19 mouse cellular contexts compared by ENCODE assay signal in genomic region chr11:68007645-68008044, GRCm38 (mm10). TPM values are rescaled to one million over a fixed set of nuclear protein-coding genes. Genes with fewer than 3 reads are reported as not detected.
A peak's percentile ranks its signal among the peaks of the same experiment; 100 is the strongest.
DNase-seq lines count a peak whose midpoint lies in the region; ATAC-seq lines count a peak whose summit lies in the region.
"Had no signal": no experiment of that assay in that cellular context is flagged by ENCODE, and none has a peak within 500 bp of the region (broad histone marks: within the 10 kb centered on the region; RNA-seq: fewer than 3 reads in every experiment).

No protein-coding gene starts in this region.

- H3K9ac ChIP-seq in hindbrain, embryonic 11.5 days (ENCODE audit: low read depth, low read length), result no peak overlapping the region
- no peak overlapping the region for H3K9ac ChIP-seq in hindbrain, embryonic 12.5 days
- H3K9ac ChIP-seq in midbrain, embryonic 11.5 days (ENCODE audit: low read length), result no peak overlapping the region
- no peak overlapping the region for H3K9ac ChIP-seq in midbrain, embryonic 13.5 days (replicated peaks)
- H3K9ac ChIP-seq in stomach, embryonic 15.5 days, result no peak overlapping the region
- H3K9ac ChIP-seq: forebrain, embryonic 13.5 days; liver, embryonic 12.5 days; lung, embryonic 15.5 days had no signal

- H3K4me3 ChIP-seq in hindbrain, embryonic 11.5 days (ENCODE audit: low read depth, low read length), result no peak overlapping the region
- H3K4me3 ChIP-seq in hindbrain, embryonic 12.5 days, result no peak overlapping the region
- H3K4me3 ChIP-seq in midbrain, embryonic 11.5 days (ENCODE audit: low read depth, low read length), result no peak overlapping the region
- no peak overlapping the region for H3K4me3 ChIP-seq in midbrain, embryonic 13.5 days (replicated peaks)
- no peak overlapping the region for H3K4me3 ChIP-seq in stomach, embryonic 15.5 days (replicated peaks)
- H3K4me3 ChIP-seq: forebrain, embryonic 13.5 days; gastrocnemius, adult 2 months; heart, adult 2 months; liver, embryonic 12.5 days; lung, embryonic 15.5 days had no signal

- WGBS in hindbrain, embryonic 11.5 days, result 39% methylated on average over 6 of the region's 6 CpGs
- 29% methylated on average over 6 of the region's 6 CpGs for WGBS in hindbrain, embryonic 12.5 days
- 44% methylated on average over 6 of the region's 6 CpGs for WGBS in midbrain, embryonic 11.5 days
- WGBS in midbrain, embryonic 13.5 days, result 47% methylated on average over 6 of the region's 6 CpGs
- 24% methylated on average over 6 of the region's 6 CpGs for WGBS in stomach, embryonic 15.5 days

- H3K27ac ChIP-seq in hindbrain, embryonic 11.5 days (ENCODE audit: low read depth, low read length), result peak overlapping the region; percentile 4; the same call in 1 of the 2 replicates
- H3K27ac ChIP-seq in hindbrain, embryonic 12.5 days, result no peak overlapping the region
- peak overlapping the region; percentile 42; the same call in 1 of the 2 replicates for H3K27ac ChIP-seq in midbrain, embryonic 11.5 days (ENCODE audit: low read depth, low read length)
- no peak overlapping the region for H3K27ac ChIP-seq in midbrain, embryonic 13.5 days
- peak overlapping the region; percentile 9; the same call in 1 of the 2 replicates for H3K27ac ChIP-seq in stomach, embryonic 15.5 days
- H3K27ac ChIP-seq: forebrain, embryonic 13.5 days; gastrocnemius, adult 2 months; heart, adult 2 months; liver, embryonic 12.5 days; lung, embryonic 15.5 days had no signal

- peak; percentile 36 for DNase-seq in hindbrain, embryonic 11.5 days (ENCODE audit: low spot score)
- no peak for DNase-seq in midbrain, embryonic 11.5 days (ENCODE audit: low spot score, missing footprints)
- DNase-seq in embryo, embryonic 10.5 days (ENCODE audit: low spot score), result peak; percentile 68
- DNase-seq in cerebellum, adult 8-10 months, result no peak
- DNase-seq in gastrocnemius, postnatal 4 days (ENCODE audit: low spot score in 2 of 2), result no peak
- DNase-seq: cerebellum, postnatal 36 days; gastrocnemius, adult 2 months; heart, adult 2 months; kidney, postnatal 14 days; left cerebral cortex, postnatal 4 days; right cerebral cortex, postnatal 4 days had no signal

- H3K4me1 ChIP-seq in hindbrain, embryonic 11.5 days (replicated peaks; ENCODE audit: control insufficient read depth, insufficient read depth, low read length), result peaks cover 7% of the 10 kb centered on the region; the same call in 1 of the 2 replicates
- peaks cover 24% of the 10 kb centered on the region for H3K4me1 ChIP-seq in hindbrain, embryonic 12.5 days
- peaks cover 21% of the 10 kb centered on the region for H3K4me1 ChIP-seq in midbrain, embryonic 11.5 days (ENCODE audit: control insufficient read depth, insufficient read depth, low read length)
- H3K4me1 ChIP-seq in midbrain, embryonic 13.5 days (replicated peaks), result peaks cover 21% of the 10 kb centered on the region
- H3K4me1 ChIP-seq in stomach, embryonic 15.5 days, result peaks cover 14% of the 10 kb centered on the region; the same call in 1 of the 2 replicates

- H3K36me3 ChIP-seq in hindbrain, embryonic 11.5 days (ENCODE audit: control insufficient read depth, insufficient read depth, low read length), result no peaks in the 10 kb centered on the region
- no peaks in the 10 kb centered on the region for H3K36me3 ChIP-seq in hindbrain, embryonic 12.5 days
- no peaks in the 10 kb centered on the region for H3K36me3 ChIP-seq in midbrain, embryonic 11.5 days (ENCODE audit: control insufficient read depth, insufficient read depth, low read length)
- H3K36me3 ChIP-seq in midbrain, embryonic 13.5 days, result no peaks in the 10 kb centered on the region
- H3K36me3 ChIP-seq in stomach, embryonic 15.5 days, result no peaks in the 10 kb centered on the region
- H3K36me3 ChIP-seq: lung, embryonic 15.5 days had no signal

- H3K9me3 ChIP-seq in hindbrain, embryonic 11.5 days (ENCODE audit: control insufficient read depth, low read length), result no peaks in the 10 kb centered on the region
- H3K9me3 ChIP-seq in hindbrain, embryonic 12.5 days (replicated peaks), result no peaks in the 10 kb centered on the region
- no peaks in the 10 kb centered on the region for H3K9me3 ChIP-seq in midbrain, embryonic 11.5 days (ENCODE audit: control insufficient read depth, low read length)
- no peaks in the 10 kb centered on the region for H3K9me3 ChIP-seq in midbrain, embryonic 13.5 days
- H3K9me3 ChIP-seq in stomach, embryonic 15.5 days, result no peaks in the 10 kb centered on the region
- H3K9me3 ChIP-seq: forebrain, embryonic 13.5 days; liver, embryonic 12.5 days; lung, embryonic 15.5 days had no signal

- H3K4me2 ChIP-seq in hindbrain, embryonic 11.5 days (replicated peaks; ENCODE audit: low read depth, low read length), result no peak overlapping the region
- H3K4me2 ChIP-seq in hindbrain, embryonic 12.5 days (replicated peaks), result no peak overlapping the region
- H3K4me2 ChIP-seq in midbrain, embryonic 11.5 days, result no peak overlapping the region
- no peak overlapping the region for H3K4me2 ChIP-seq in midbrain, embryonic 13.5 days (replicated peaks)
- H3K4me2 ChIP-seq in stomach, embryonic 15.5 days, result no peak overlapping the region
- H3K4me2 ChIP-seq: forebrain, embryonic 13.5 days; liver, embryonic 12.5 days; lung, embryonic 15.5 days had no signal

- ATAC-seq in hindbrain, embryonic 11.5 days (ENCODE audit: low FRiP score), result no peak
- no peak for ATAC-seq in hindbrain, embryonic 12.5 days (ENCODE audit: low FRiP score)
- ATAC-seq in midbrain, embryonic 11.5 days (ENCODE audit: low FRiP score), result no peak
- ATAC-seq in midbrain, embryonic 13.5 days, result no peak
- no peak for ATAC-seq in stomach, embryonic 15.5 days (ENCODE audit: insufficient read depth, low FRiP score, low read depth)
- ATAC-seq: forebrain, embryonic 13.5 days; hindbrain, embryonic 16.5 days; liver, embryonic 12.5 days had no signal

- H3K27me3 ChIP-seq in hindbrain, embryonic 11.5 days (ENCODE audit: control insufficient read depth, insufficient read depth, low read length), result no peaks in the 10 kb centered on the region
- no peaks in the 10 kb centered on the region for H3K27me3 ChIP-seq in hindbrain, embryonic 12.5 days
- H3K27me3 ChIP-seq in midbrain, embryonic 11.5 days (ENCODE audit: control insufficient read depth, insufficient read depth, low read length), result no peaks in the 10 kb centered on the region
- peaks cover 7% of the 10 kb centered on the region; the same call in 1 of the 2 replicates for H3K27me3 ChIP-seq in midbrain, embryonic 13.5 days
- H3K27me3 ChIP-seq in stomach, embryonic 15.5 days (replicated peaks), result no peaks in the 10 kb centered on the region
- H3K27me3 ChIP-seq: forebrain, embryonic 13.5 days; liver, embryonic 12.5 days; lung, embryonic 15.5 days had no signal

RNA-seq across cellular contexts. Expression of gene Stx8, which starts 41.7 kb away (rescaled TPM):
- 63.0 and 65.6 TPM in 2 replicates for polyA plus RNA-seq in hindbrain, embryonic 11.5 days (2014; fragmentation: Nextera tagmentation; extraction: Ambion mirVana)
- 64.0 and 74.4 TPM in 2 replicates for polyA plus RNA-seq in hindbrain, embryonic 12.5 days (2016; fragmentation: Nextera tagmentation; extraction: Ambion mirVana)
- polyA plus RNA-seq in midbrain, embryonic 11.5 days (2014; fragmentation: Nextera tagmentation; extraction: Ambion mirVana), result 55.3 and 60.7 TPM in 2 replicates
- polyA plus RNA-seq in midbrain, embryonic 13.5 days (2015; fragmentation: Nextera tagmentation; extraction: Ambion mirVana), result 67.4 and 69.2 TPM in 2 replicates
- polyA plus RNA-seq in stomach, embryonic 15.5 days (2015; fragmentation: Nextera tagmentation; extraction: Ambion mirVana), result 55.9 and 59.4 TPM in 2 replicates
- 10 to 100 TPM; 26.4 to 26.9 TPM for total RNA-seq in gastrocnemius, postnatal 4 days (2021)

RNA-seq across cellular contexts. Expression of gene Cfap52, which starts 42.2 kb away (rescaled TPM):
- polyA plus RNA-seq in hindbrain, embryonic 11.5 days (2014; fragmentation: Nextera tagmentation; extraction: Ambion mirVana), result 5.1 and 5.7 TPM in 2 replicates
- 4.5 and 7.0 TPM in 2 replicates for polyA plus RNA-seq in hindbrain, embryonic 12.5 days (2016; fragmentation: Nextera tagmentation; extraction: Ambion mirVana)
- polyA plus RNA-seq in midbrain, embryonic 11.5 days (2014; fragmentation: Nextera tagmentation; extraction: Ambion mirVana), result 0.25 and 0.46 TPM in 2 replicates
- polyA plus RNA-seq in midbrain, embryonic 13.5 days (2015; fragmentation: Nextera tagmentation; extraction: Ambion mirVana), result 1.4 and 2.2 TPM in 2 replicates
- 0.86 and 1.5 TPM in 2 replicates for polyA plus RNA-seq in stomach, embryonic 15.5 days (2015; fragmentation: Nextera tagmentation; extraction: Ambion mirVana)
- total RNA-seq in gastrocnemius, postnatal 4 days (2021), result 1 to 10 TPM; 4.7 to 5.2 TPM
- total RNA-seq: heart, adult 2 months; megakaryocyte, adult 5-6 weeks had no signal
- polyA plus RNA-seq: liver, embryonic 12.5 days had no signal

Comparison
In these comparisons a context has a peak if more than half of its experiments do, and no peak if none do; other contexts are left out.
1. H3K27ac ChIP-seq: peak in hindbrain, embryonic 11.5 days (single experiment), midbrain, embryonic 11.5 days (single experiment) and stomach, embryonic 15.5 days (single experiment); none in hindbrain, embryonic 12.5 days (single experiment) and midbrain, embryonic 13.5 days (single experiment).
2. DNase-seq: peak in hindbrain, embryonic 11.5 days (single experiment) and embryo, embryonic 10.5 days (single experiment); none in midbrain, embryonic 11.5 days (single experiment), cerebellum, adult 8-10 months (single experiment) and gastrocnemius, postnatal 4 days (0 of 2).